Mouse (Mus musculus) brain, embryonic 14.5 days (tissue): ENCODE measurements at regions not wholly inside any gene's neighbourhood (a gene's known extent, or its start where the extent isn't known, plus 50 kb on each side); places are given as distances from the start of the nearest gene placed in this dataset.

ENCODE experiments used
- CTCF ChIP-seq: fragments of 200-500 bp; IDR thresholded peaks from 2 replicates; pipeline ENCODE4 v1.5.1; 2012; ENCODE audit warnings: inconsistent platforms, mild to moderate bottlenecking, moderate library complexity, borderline replicate concordance; ENCODE audit not compliant: insufficient read depth, insufficient read length; ENCODE audit errors: extremely low read depth
- POLR2A ChIP-seq: fragments of 200-500 bp; IDR thresholded peaks from 2 replicates; pipeline ENCODE4 v1.6.1; 2012; ENCODE audit warnings: mild to moderate bottlenecking, inconsistent platforms, borderline replicate concordance; ENCODE audit not compliant: poor library complexity, insufficient read depth, insufficient read length, severe bottlenecking; ENCODE audit errors: extremely low read depth

DNA sequence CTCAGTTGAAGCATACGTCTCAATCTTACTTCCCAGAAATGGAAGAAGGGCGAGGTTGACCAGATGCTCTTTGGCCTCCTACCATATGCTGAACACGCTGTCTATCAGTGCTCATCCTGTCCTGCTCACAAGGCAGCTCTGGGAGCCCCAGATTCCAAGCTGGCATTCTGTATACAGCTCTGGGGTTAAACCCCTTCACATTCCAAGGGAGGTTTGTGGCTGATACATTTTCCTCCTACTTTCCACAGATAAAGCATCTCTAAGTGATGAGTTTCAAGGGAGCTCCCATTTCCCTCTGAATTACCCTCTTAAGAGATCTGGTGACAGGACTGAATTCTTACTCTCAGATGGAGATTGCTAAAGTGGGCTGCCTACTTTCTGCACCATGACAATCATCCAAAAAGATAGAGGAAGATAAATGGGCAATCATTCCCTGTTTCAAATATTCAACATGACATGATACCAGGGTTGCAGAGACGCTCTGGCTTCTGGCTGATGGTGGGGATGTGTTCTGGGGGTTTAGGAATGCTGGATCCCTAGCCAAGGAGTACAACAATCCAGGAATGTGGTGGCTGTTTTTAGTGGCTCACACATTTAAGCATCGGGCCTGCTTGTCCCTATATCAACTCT lies 138.7 kb upstream of the Bmp4 start:
- TF ChIP-seq POLR2A (no peak), CTCF (no peak)
